8 mouse cellular contexts compared by ENCODE assay signal in the genomic region with DNA sequence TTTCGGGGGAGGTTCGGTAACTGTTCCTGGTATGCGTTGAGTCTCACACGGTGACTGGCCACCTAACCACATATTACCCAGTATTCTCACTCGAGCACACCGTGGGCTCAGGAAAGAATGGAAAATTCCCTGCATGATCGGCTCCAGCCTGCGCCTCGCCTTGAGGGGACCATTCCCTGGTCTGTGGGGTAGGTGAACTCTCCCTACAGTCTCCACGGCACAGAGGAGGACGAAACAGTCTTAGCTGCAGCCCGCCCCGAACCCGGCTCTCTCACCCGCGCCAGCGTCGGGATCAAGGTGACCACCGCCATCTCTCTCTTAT. TPM values are rescaled to one million over a fixed set of nuclear protein-coding genes. Genes with fewer than 3 reads are reported as not detected.
A peak's percentile ranks its signal among the peaks of the same experiment; 100 is the strongest.
DNase-seq lines count a peak whose midpoint lies in the region; ATAC-seq and TF ChIP-seq lines count a peak whose summit lies in the region.

No protein-coding gene starts in this region.

- peak overlapping the region; percentile 98 for H3K27ac ChIP-seq in left cerebral cortex, adult 2 months
- peak overlapping the region; percentile 99 for H3K27ac ChIP-seq in embryonic facial prominence, embryonic 12.5 days
- peak overlapping the region; percentile 99 for H3K27ac ChIP-seq in intestine, embryonic 15.5 days
- H3K27ac ChIP-seq in neural tube, embryonic 13.5 days (replicated peaks), result peak overlapping the region; percentile 98

- H3K27me3 ChIP-seq in embryonic facial prominence, embryonic 12.5 days, result no peaks in the 10 kb centered on the region
- H3K27me3 ChIP-seq in intestine, embryonic 15.5 days (replicated peaks), result no peaks in the 10 kb centered on the region
- no peaks in the 10 kb centered on the region for H3K27me3 ChIP-seq in neural tube, embryonic 13.5 days

- no peak for DNase-seq in left cerebral cortex, adult 2 months (ENCODE audit: extremely low spot score in 1 of 2, low spot score in 2 of 2)
- no peak for DNase-seq in left cerebral cortex, adult 8-10 months (ENCODE audit: low spot score in 2 of 2)
- DNase-seq in layer of hippocampus, adult 8-10 months (ENCODE audit: low spot score in 2 of 2), result no peak
- DNase-seq in cerebellum, adult 8-10 months, result no peak

- intact Hi-C loops in left cerebral cortex, adult 2 months (cut with DNase I), result loop anchor here (2.0 to 5.0 kb wide), 2 partner anchors 52 to 83 kb away; partner anchors contain the start of genes Cyb561a3, Ddb1, Tkfc and Tmem138

- peak overlapping the region; percentile 98 for H3K9ac ChIP-seq in embryonic facial prominence, embryonic 12.5 days
- peak overlapping the region; percentile 100 for H3K9ac ChIP-seq in intestine, embryonic 15.5 days
- H3K9ac ChIP-seq in neural tube, embryonic 13.5 days, result peak overlapping the region; percentile 99

- no peaks in the 10 kb centered on the region for H3K9me3 ChIP-seq in embryonic facial prominence, embryonic 12.5 days
- no peaks in the 10 kb centered on the region for H3K9me3 ChIP-seq in intestine, embryonic 15.5 days
- H3K9me3 ChIP-seq in neural tube, embryonic 13.5 days, result no peaks in the 10 kb centered on the region

- no peak for TF ChIP-seq CTCF in left cerebral cortex, adult 2 months (IDR thresholded peaks at IDR 0.05)

- WGBS in embryonic facial prominence, embryonic 12.5 days, result under 1% methylated on average over 19 of the region's 19 CpGs
- under 1% methylated on average over 19 of the region's 19 CpGs for WGBS in intestine, embryonic 15.5 days
- WGBS in neural tube, embryonic 13.5 days, result under 1% methylated on average over 19 of the region's 19 CpGs

- no peak; the same call in 1 of the 2 replicates for ATAC-seq in embryonic facial prominence, embryonic 12.5 days (ENCODE audit: insufficient number of reproducible peaks, insufficient read depth, low FRiP score, low TSS enrichment)
- ATAC-seq in intestine, embryonic 15.5 days, result no peak
- ATAC-seq in neural tube, embryonic 13.5 days (ENCODE audit: low read depth), result peak; percentile 82; the same call in 1 of the 2 replicates
- ATAC-seq in monocyte, adult 5-6 weeks (replicated peaks; ENCODE audit: insufficient number of reproducible peaks, low FRiP score, low TSS enrichment, poor library complexity, severe bottlenecking), result no peak; the same call in 1 of the 2 replicates

- H3K4me3 ChIP-seq in left cerebral cortex, adult 2 months, result peak overlapping the region; percentile 67
- H3K4me3 ChIP-seq in embryonic facial prominence, embryonic 12.5 days, result peak overlapping the region; percentile 94
- H3K4me3 ChIP-seq in intestine, embryonic 15.5 days (replicated peaks), result peak overlapping the region; percentile 98
- peak overlapping the region; percentile 98 for H3K4me3 ChIP-seq in neural tube, embryonic 13.5 days

- H3K4me1 ChIP-seq in embryonic facial prominence, embryonic 12.5 days, result peaks cover 11% of the 10 kb centered on the region
- peaks cover 10% of the 10 kb centered on the region for H3K4me1 ChIP-seq in intestine, embryonic 15.5 days (replicated peaks)
- H3K4me1 ChIP-seq in neural tube, embryonic 13.5 days (replicated peaks), result peaks cover 38% of the 10 kb centered on the region

- peak overlapping the region; percentile 67 for H3K4me2 ChIP-seq in embryonic facial prominence, embryonic 12.5 days (replicated peaks)
- peak overlapping the region; percentile 72 for H3K4me2 ChIP-seq in intestine, embryonic 15.5 days (replicated peaks)
- peak overlapping the region; percentile 75 for H3K4me2 ChIP-seq in neural tube, embryonic 13.5 days

- H3K36me3 ChIP-seq in embryonic facial prominence, embryonic 12.5 days, result peaks cover 10% of the 10 kb centered on the region; the same call in 1 of the 2 replicates
- H3K36me3 ChIP-seq in intestine, embryonic 15.5 days, result 0 out of 2 replicates have a peak, but pooled peaks cover 7% of the 10 kb centered on the region
- H3K36me3 ChIP-seq in neural tube, embryonic 13.5 days, result peaks cover 10% of the 10 kb centered on the region; the same call in 1 of the 2 replicates

RNA-seq across cellular contexts. Expression of gene Cpsf7, which starts 0.3 kb away (rescaled TPM):
- total RNA-seq in left cerebral cortex, adult 2 months (2021), result 10 to 100 TPM; 77.4 to 82.5 TPM
- 10 to 100 TPM; 74.4 to 82.2 (median 78.3) TPM for total RNA-seq in left cerebral cortex, adult 8-10 months (2022)
- polyA plus RNA-seq in embryonic facial prominence, embryonic 12.5 days (2016; fragmentation: Nextera tagmentation; extraction: Ambion mirVana), result 49.8 and 52.0 TPM in 2 replicates
- polyA plus RNA-seq in intestine, embryonic 15.5 days (2015; fragmentation: Nextera tagmentation; extraction: Ambion mirVana), result 30.8 and 36.3 TPM in 2 replicates
- 47.3 and 60.1 TPM in 2 replicates for polyA plus RNA-seq in neural tube, embryonic 13.5 days (2015; fragmentation: Nextera tagmentation; extraction: Ambion mirVana)
- 10 to 100 TPM; 75.6 to 85.5 (median 83.0) TPM for total RNA-seq in layer of hippocampus, adult 8-10 months (2022)
- 49.1 to 87.5 TPM (median 69.3 TPM) in 3 replicates for total RNA-seq in monocyte, adult 5-6 weeks (2017)

RNA-seq across cellular contexts. Expression of gene Sdhaf2, which starts 1.2 kb away (rescaled TPM):
- total RNA-seq in left cerebral cortex, adult 2 months (2021), result 10 to 100 TPM; 52.2 to 56.1 TPM
- 10 to 100 TPM; 47.1 to 55.9 (median 51.2) TPM for total RNA-seq in left cerebral cortex, adult 8-10 months (2022)
- polyA plus RNA-seq in embryonic facial prominence, embryonic 12.5 days (2016; fragmentation: Nextera tagmentation; extraction: Ambion mirVana), result 57.0 and 58.8 TPM in 2 replicates
- 57.2 and 58.3 TPM in 2 replicates for polyA plus RNA-seq in intestine, embryonic 15.5 days (2015; fragmentation: Nextera tagmentation; extraction: Ambion mirVana)
- 72.1 and 77.0 TPM in 2 replicates for polyA plus RNA-seq in neural tube, embryonic 13.5 days (2015; fragmentation: Nextera tagmentation; extraction: Ambion mirVana)
- total RNA-seq in layer of hippocampus, adult 8-10 months (2022), result 10 to 100 TPM; 48.8 to 64.9 (median 58.2) TPM
- total RNA-seq in monocyte, adult 5-6 weeks (2017), result 47.3 to 75.9 TPM (median 53.7 TPM) in 3 replicates

RNA-seq across cellular contexts. Expression of gene Tmem216, which starts 31.3 kb away (rescaled TPM):
- total RNA-seq in left cerebral cortex, adult 2 months (2021), result 10 to 100 TPM; 12.3 to 12.7 TPM
- 10 to 100 TPM; 10.9 to 13.8 (median 12.9) TPM for total RNA-seq in left cerebral cortex, adult 8-10 months (2022)
- 61.7 and 62.5 TPM in 2 replicates for polyA plus RNA-seq in embryonic facial prominence, embryonic 12.5 days (2016; fragmentation: Nextera tagmentation; extraction: Ambion mirVana)
- 34.5 and 34.9 TPM in 2 replicates for polyA plus RNA-seq in intestine, embryonic 15.5 days (2015; fragmentation: Nextera tagmentation; extraction: Ambion mirVana)
- 51.0 and 51.6 TPM in 2 replicates for polyA plus RNA-seq in neural tube, embryonic 13.5 days (2015; fragmentation: Nextera tagmentation; extraction: Ambion mirVana)
- 10 to 100 TPM; 10.1 to 14.1 (median 13.3) TPM for total RNA-seq in layer of hippocampus, adult 8-10 months (2022)
- 1.3 to 2.6 TPM in 2 of 3 replicates, not detected in the other for total RNA-seq in monocyte, adult 5-6 weeks (2017)

RNA-seq across cellular contexts. Expression of gene Ppp1r32, which starts 42.0 kb away (rescaled TPM):
- 1 to 10 TPM in 1 of 2 experiments, under 1 TPM in 1; 0.61 to 1.3 TPM for total RNA-seq in left cerebral cortex, adult 2 months (2021)
- total RNA-seq in left cerebral cortex, adult 8-10 months (2022), result 1 to 10 TPM; 1.0 to 3.1 (median 1.7) TPM
- 0.14 and 0.17 TPM in 2 replicates for polyA plus RNA-seq in embryonic facial prominence, embryonic 12.5 days (2016; fragmentation: Nextera tagmentation; extraction: Ambion mirVana)
- 0.68 and 1.4 TPM in 2 replicates for polyA plus RNA-seq in intestine, embryonic 15.5 days (2015; fragmentation: Nextera tagmentation; extraction: Ambion mirVana)
- 0.18 and 0.22 TPM in 2 replicates for polyA plus RNA-seq in neural tube, embryonic 13.5 days (2015; fragmentation: Nextera tagmentation; extraction: Ambion mirVana)
- 1 to 10 TPM; 1.4 to 3.4 (median 1.9) TPM for total RNA-seq in layer of hippocampus, adult 8-10 months (2022)
- total RNA-seq in monocyte, adult 5-6 weeks (2017), result 0.67 TPM in 1 of 3 replicates, not detected in the others

RNA-seq across cellular contexts. Expression of gene Cyb561a3, which starts 52.2 kb away (rescaled TPM):
- total RNA-seq in left cerebral cortex, adult 2 months (2021), result 10 to 100 TPM; 12.7 to 12.8 TPM
- 10 to 100 TPM; 12.4 to 13.2 (median 12.8) TPM for total RNA-seq in left cerebral cortex, adult 8-10 months (2022)
- 15.1 and 16.5 TPM in 2 replicates for polyA plus RNA-seq in embryonic facial prominence, embryonic 12.5 days (2016; fragmentation: Nextera tagmentation; extraction: Ambion mirVana)
- 17.0 and 19.2 TPM in 2 replicates for polyA plus RNA-seq in intestine, embryonic 15.5 days (2015; fragmentation: Nextera tagmentation; extraction: Ambion mirVana)
- 17.7 and 18.0 TPM in 2 replicates for polyA plus RNA-seq in neural tube, embryonic 13.5 days (2015; fragmentation: Nextera tagmentation; extraction: Ambion mirVana)
- 10 to 100 TPM in 3 of 4 experiments, 1 to 10 TPM in 1; 9.8 to 15.8 (median 12.8) TPM for total RNA-seq in layer of hippocampus, adult 8-10 months (2022)
- 18.9 to 42.4 TPM (median 29.1 TPM) in 3 replicates for total RNA-seq in monocyte, adult 5-6 weeks (2017)
